Mouse (Mus musculus) adipocyte (in vitro differentiated cells): ENCODE measurements at regions not wholly inside any gene's neighbourhood (a gene's known extent, or its start where the extent isn't known, plus 50 kb on each side); places are given as distances from the start of the nearest gene placed in this dataset.

Experiments used
- DNase-seq: peaks from one replicate; pipeline ENCODE4 v3.0.0-alpha.2; 2016; ENCODE audit warnings: low spot score

GRCm38 (mm10) chr14:80484256-80484655 is 500.4 kb downstream of the Olfm4 start:
- no peak for DNase-seq

GRCm38 (mm10) chr14:80485149-80485548 is 501.3 kb downstream of the Olfm4 start:
- DNase-seq = no peak

GRCm38 (mm10) chr14:80486605-80487004 is 502.7 kb downstream of the Olfm4 start:
- no peak for DNase-seq

GRCm38 (mm10) chr14:80492043-80492900 is 508.4 kb downstream of the Olfm4 start:
- no peak for DNase-seq

GRCm38 (mm10) chr14:80492901-80493279 is 509.0 kb downstream of the Olfm4 start:
- DNase-seq = no peak

GRCm38 (mm10) chr14:80504351-80504750 is 520.5 kb downstream of the Olfm4 start:
- no peak for DNase-seq

GRCm38 (mm10) chr14:80516626-80517025 is 532.7 kb downstream of the Olfm4 start:
- DNase-seq = no peak

- no peak for DNase-seq
Measured at GRCm38 (mm10) chr14:80521216-80521615, 537.3 kb downstream of the Olfm4 start.

GRCm38 (mm10) chr14:80521631-80522030 is 537.8 kb downstream of the Olfm4 start:
- DNase-seq = no peak

- DNase-seq = no peak
Measured at GRCm38 (mm10) chr14:80522536-80522935, 538.7 kb downstream of the Olfm4 start.

- DNase-seq = no peak
Measured at GRCm38 (mm10) chr14:80528419-80529028, 544.6 kb downstream of the Olfm4 start.

- DNase-seq = no peak
Measured at GRCm38 (mm10) chr14:80536044-80536745, 552.3 kb downstream of the Olfm4 start.

- DNase-seq = no peak
Measured at GRCm38 (mm10) chr14:80559950-80560349, 576.1 kb downstream of the Olfm4 start.
